Mouse (Mus musculus) frontal cortex, adult 2 months (tissue): ENCODE measurements at regions not wholly inside any gene's neighbourhood (a gene's known extent, or its start where the extent isn't known, plus 50 kb on each side); places are given as distances from the start of the nearest gene placed in this dataset.

Source experiments
- DNase-seq, 2 experiments: peaks; one replicate each; pipeline ENCODE4 v3.0.0; 2022; ENCODE audit warnings: low spot score in 1 of 2; ENCODE audit errors: extremely low spot score in 1 of 2

GRCm38 (mm10) chr4:21616116-21616515 is 69.6 kb downstream of the Prdm13 start:
- DNase-seq, result no peak

- DNase-seq, result no peak
Measured at GRCm38 (mm10) chr4:21614429-21614828, 71.3 kb downstream of the Prdm13 start.

GRCm38 (mm10) chr4:21611531-21612282 is 74.1 kb downstream of the Prdm13 start:
- DNase-seq, result no peak

GRCm38 (mm10) chr4:21598024-21598423 is 87.7 kb downstream of the Prdm13 start:
- DNase-seq, result peak in 1 of 2 experiments; percentile 4

GRCm38 (mm10) chr4:21547771-21548170 is 138.0 kb downstream of the Prdm13 start:
- DNase-seq, result no peak

GRCm38 (mm10) chr4:21539583-21539982 is 146.2 kb downstream of the Prdm13 start:
- DNase-seq, result no peak

GRCm38 (mm10) chr4:21535973-21536372 is 149.8 kb downstream of the Prdm13 start:
- peak in 1 of 2 experiments; percentile 43 for DNase-seq

- no peak for DNase-seq
Measured at GRCm38 (mm10) chr4:21532186-21532585, 153.6 kb downstream of the Prdm13 start.
